Mouse (Mus musculus) limb, embryonic 14.5 days (tissue): ENCODE measurements at regions not wholly inside any gene's neighbourhood (a gene's known extent, or its start where the extent isn't known, plus 50 kb on each side); places are given as distances from the start of the nearest gene placed in this dataset.

Experiments used
- ATAC-seq: fragments of 200-750 bp; cut with Nextera tagmentation; 2 replicates; pipeline ENCODE4 v1.8.0; 2017; ENCODE audit warnings: low read depth, moderate number of reproducible peaks, moderate TSS enrichment; ENCODE audit not compliant: low FRiP score
- DNase-seq: peaks from one replicate; pipeline ENCODE4 v3.0.0-alpha.2; 2015; ENCODE audit warnings: low spot score
- H3K27ac ChIP-seq: fragments of 300-500 bp; sonication (generic); replicated peaks from 2 replicates; pipeline ENCODE4 v1.5.1; 2014; ENCODE audit warnings: low read depth, mild to moderate bottlenecking, low read length, moderate library complexity, mixed read lengths
- H3K27me3 ChIP-seq: fragments of 300-500 bp; sonication (generic); 2 replicates; pipeline ENCODE4 v1.6.1; 2014; ENCODE audit warnings: low read length, mixed read lengths; ENCODE audit not compliant: control insufficient read depth, insufficient read depth
- H3K36me3 ChIP-seq: fragments of 300-500 bp; sonication (generic); 2 replicates; pipeline ENCODE4 v1.6.1; 2014; ENCODE audit warnings: mild to moderate bottlenecking, low read length, moderate library complexity, mixed read lengths; ENCODE audit not compliant: control insufficient read depth, insufficient read depth
- H3K4me1 ChIP-seq: fragments of 300-500 bp; sonication (generic); 2 replicates; pipeline ENCODE4 v1.6.1; 2014; ENCODE audit warnings: antibody characterized with exemption, low read length, mixed read lengths; ENCODE audit not compliant: control insufficient read depth, insufficient read depth
- H3K4me2 ChIP-seq: fragments of 300-500 bp; sonication (generic); replicated peaks from 2 replicates; pipeline ENCODE4 v1.6.1; 2014; ENCODE audit warnings: low read depth, mild to moderate bottlenecking, low read length, moderate library complexity; ENCODE audit not compliant: severe bottlenecking
- H3K4me3 ChIP-seq: fragments of 300-500 bp; sonication (generic); replicated peaks from 2 replicates; pipeline ENCODE4 v1.5.1; 2014; ENCODE audit warnings: low read length
- H3K9ac ChIP-seq: fragments of 300-500 bp; sonication (generic); 2 replicates; pipeline ENCODE4 v1.6.1; 2014; ENCODE audit warnings: mild to moderate bottlenecking, low read depth, low read length, moderate library complexity; ENCODE audit not compliant: severe bottlenecking
- H3K9me3 ChIP-seq: fragments of 300-500 bp; sonication (generic); 2 replicates; pipeline ENCODE4 v1.6.1; 2016; ENCODE audit warnings: low read length; ENCODE audit not compliant: control insufficient read depth
- POLR2A ChIP-seq: fragments of 200-500 bp; IDR thresholded peaks from 2 replicates; pipeline ENCODE4 v1.8.0; 2012; ENCODE audit warnings: inconsistent platforms, mild to moderate bottlenecking, moderate library complexity, borderline replicate concordance; ENCODE audit not compliant: insufficient read depth, insufficient read length; ENCODE audit errors: extremely low read depth
- WGBS: fragments of 180-500 bp; shearing (Covaris S2); extraction: QIAGEN DNeasy Blood & Tissue Kit; methylation state at CpG from one replicate; pipeline ENCODE4 v1.1.7; 2014; 5-methylcytosine and 5-hydroxymethylcytosine counted together

GRCm38 (mm10) chr3:159282594-159282993 lies 212.6 kb upstream of the Depdc1a start:
- Histone ChIP-seq H3K4me3 (no peak overlapping the region), H3K4me1 (no peaks in the 10 kb centered on the region), H3K9me3 (no peaks in the 10 kb centered on the region), H3K27me3 (no peaks in the 10 kb centered on the region), H3K27ac (no peak overlapping the region), H3K9ac (no peak overlapping the region), H3K36me3 (no peaks in the 10 kb centered on the region), H3K4me2 (no peak overlapping the region)
- no peak for TF ChIP-seq POLR2A
- DNase-seq (no peak), ATAC-seq (no peak)
- WGBS, result 79% methylated on average over 3 of the region's 3 CpGs

- Histone ChIP-seq H3K4me1 (no peaks in the 10 kb centered on the region), H3K27ac (no peak overlapping the region), H3K4me3 (no peak overlapping the region), H3K9me3 (no peaks in the 10 kb centered on the region), H3K4me2 (no peak overlapping the region), H3K9ac (no peak overlapping the region), H3K27me3 (no peaks in the 10 kb centered on the region), H3K36me3 (no peaks in the 10 kb centered on the region)
- 56% methylated on average over 3 of the region's 3 CpGs for WGBS
- TF ChIP-seq POLR2A, result no peak
- DNase-seq (peak; percentile 10), ATAC-seq (no peak)
These were observed 177.8 kb upstream of the Depdc1a start for GRCm38 (mm10) chr3:159317471-159317870.

GRCm38 (mm10) chr3:159348053-159348452 lies 147.2 kb upstream of the Depdc1a start:
- Histone ChIP-seq H3K27me3 (no peaks in the 10 kb centered on the region), H3K27ac (no peak overlapping the region), H3K9me3 (no peaks in the 10 kb centered on the region), H3K9ac (no peak overlapping the region), H3K4me1 (no peaks in the 10 kb centered on the region), H3K36me3 (no peaks in the 10 kb centered on the region), H3K4me2 (no peak overlapping the region), H3K4me3 (no peak overlapping the region)
- 66% methylated on average over 2 of the region's 2 CpGs for WGBS
- DNase-seq, result no peak
- ATAC-seq, result no peak
- TF ChIP-seq POLR2A, result no peak

- 88% methylated on average over 6 of the region's 6 CpGs for WGBS
- H3K9me3 ChIP-seq, result no peaks in the 10 kb centered on the region
- no peak overlapping the region for H3K4me3 ChIP-seq
- ATAC-seq (no peak), DNase-seq (no peak)
- H3K36me3 ChIP-seq, result no peaks in the 10 kb centered on the region
- TF ChIP-seq POLR2A, result no peak
- no peak overlapping the region for H3K9ac ChIP-seq
- no peak overlapping the region for H3K4me2 ChIP-seq
- no peak overlapping the region for H3K27ac ChIP-seq
- no peaks in the 10 kb centered on the region for H3K27me3 ChIP-seq
- no peaks in the 10 kb centered on the region for H3K4me1 ChIP-seq
These were observed 141.5 kb upstream of the Depdc1a start for GRCm38 (mm10) chr3:159353730-159354129.

- Histone ChIP-seq H3K27me3 (no peaks in the 10 kb centered on the region), H3K9ac (no peak overlapping the region), H3K4me2 (no peak overlapping the region), H3K4me3 (no peak overlapping the region), H3K36me3 (no peaks in the 10 kb centered on the region), H3K27ac (no peak overlapping the region), H3K9me3 (no peaks in the 10 kb centered on the region), H3K4me1 (no peaks in the 10 kb centered on the region)
- peak; percentile 33 for DNase-seq
- no peak for TF ChIP-seq POLR2A
- no peak for ATAC-seq
These were observed 122.1 kb upstream of the Depdc1a start for GRCm38 (mm10) chr3:159373177-159373576.
